Mouse (Mus musculus) thymus, postnatal 36 days (tissue): Measurements from ENCODE around the gene Ddx55.
"Not testable (repeated sequence)": the region's sequence is repeated elsewhere in the genome, so short reads cannot be mapped to it uniquely, and the experiment has no call there.

Experiments used
- DNase-seq, 2 experiments: peaks; one replicate each; pipeline ENCODE4 v3.0.0; 2022; ENCODE audit warnings: mixed read lengths in 2 of 2

Ddx55 gene

DNA sequence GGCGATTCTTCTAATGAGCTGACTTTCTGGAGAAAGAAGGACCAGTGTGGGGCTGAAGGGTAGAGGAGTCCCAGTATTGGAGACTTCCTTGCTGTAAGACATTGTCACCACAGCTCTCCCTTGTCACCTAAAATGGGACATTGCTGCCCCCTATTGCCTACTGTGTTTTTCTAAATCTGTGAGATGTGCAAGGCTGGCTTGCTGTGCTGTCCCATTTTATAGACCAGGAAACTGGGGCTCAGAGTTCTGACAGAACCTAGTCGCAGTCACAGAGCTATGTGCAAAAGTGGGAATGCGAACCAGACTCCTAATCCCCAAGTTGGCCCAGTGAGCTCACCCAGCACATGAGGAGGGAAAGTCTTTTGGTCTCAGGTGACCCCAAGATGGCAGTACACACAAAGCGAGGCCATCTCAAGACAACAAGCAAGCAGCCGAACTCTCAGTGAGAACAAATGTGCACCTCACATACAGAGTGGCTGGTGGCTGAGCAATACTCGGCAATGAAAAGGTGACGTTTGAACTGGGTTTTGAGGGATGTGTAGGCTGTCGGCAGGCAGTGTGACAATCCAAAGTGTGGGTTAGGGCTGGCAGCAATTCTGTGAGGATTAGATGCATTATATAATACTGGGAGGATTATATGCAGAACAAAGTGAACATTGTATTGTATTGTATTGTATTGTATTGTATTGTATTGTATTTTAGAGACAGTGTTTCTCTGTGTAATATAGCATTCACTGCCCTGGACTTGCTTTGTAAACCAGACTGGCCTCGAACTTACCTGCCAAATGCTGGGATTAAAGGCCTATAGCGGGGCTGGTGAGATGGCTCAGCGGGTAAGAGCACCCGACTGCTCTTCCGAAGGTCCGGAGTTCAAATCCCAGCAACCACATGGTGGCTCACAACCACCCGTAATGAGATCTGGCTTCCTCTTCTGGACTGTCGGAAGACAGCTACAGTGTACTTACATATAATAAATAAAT is 13.6 kb upstream of the Ddx55 start:
- DNase-seq, result peak; percentile 54 to 55

GRCm38 (mm10) chr5:124539905-124540304 is 12.8 kb upstream of the Ddx55 start:
- no peak for DNase-seq

DNA sequence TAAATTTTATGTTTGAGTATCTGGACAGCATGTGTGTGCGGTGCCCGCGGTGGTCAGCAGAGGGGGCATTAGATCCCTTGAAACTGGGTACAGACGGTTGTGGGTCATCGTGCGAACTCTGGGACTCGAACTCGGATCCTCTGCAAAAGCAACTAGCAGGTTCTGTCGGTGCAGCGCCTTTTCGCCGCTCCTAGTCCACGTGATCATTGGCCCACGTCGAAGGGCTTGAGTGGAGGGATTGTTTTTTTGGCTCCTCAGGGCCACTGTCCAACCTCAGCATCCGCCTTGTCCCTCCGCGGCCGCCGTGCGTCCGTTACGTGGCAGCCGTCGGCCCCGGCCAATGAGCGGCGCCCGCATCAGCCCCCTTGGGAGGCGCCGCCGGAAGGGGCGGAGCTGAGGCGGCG is 12.3 kb upstream of the Ddx55 start, which contains the start of gene Tmed2:
Gene Tmed2, plus strand, starts transcription at position 313 of the 404 bp plus-strand sequence.
- peak; percentile 90 to 95 for DNase-seq

DNA sequence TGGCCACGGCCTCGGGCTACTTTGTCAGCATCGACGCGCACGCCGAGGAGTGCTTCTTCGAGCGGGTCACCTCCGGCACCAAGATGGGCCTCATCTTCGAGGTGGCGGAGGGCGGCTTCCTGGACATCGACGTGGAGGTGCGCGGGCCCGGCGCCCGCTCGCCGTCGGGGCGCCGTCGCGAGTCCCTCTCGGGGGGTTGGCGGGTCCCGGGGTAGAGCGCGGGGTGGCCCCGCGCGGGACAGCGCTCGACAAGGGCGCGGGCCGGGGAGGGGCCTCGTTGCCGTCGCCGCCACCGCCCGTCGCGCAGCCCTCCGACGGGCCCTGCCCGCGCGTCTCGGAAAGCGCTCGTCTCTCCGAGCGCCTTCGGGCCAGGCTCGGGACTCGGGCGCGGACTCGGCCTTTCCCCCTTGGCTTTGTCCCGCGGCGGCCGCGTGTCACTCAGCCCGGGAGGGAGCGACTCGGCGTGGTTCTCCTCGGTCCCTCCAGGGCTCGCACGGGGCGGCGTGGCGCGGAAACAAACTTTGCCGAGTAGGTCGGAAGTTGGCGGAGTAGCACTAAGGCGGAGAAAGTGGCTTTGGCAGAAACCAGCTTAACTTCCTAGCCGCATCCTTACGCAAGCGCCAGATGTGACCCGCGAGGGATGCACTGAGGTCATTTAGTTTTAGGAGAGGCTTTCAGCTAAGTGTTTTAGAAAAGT is 11.6 kb upstream of the Ddx55 start:
- DNase-seq, result peak; percentile 67 to 74

GRCm38 (mm10) chr5:124541602-124541973 is 11.1 kb upstream of the Ddx55 start:
- DNase-seq, result no peak

- not testable (repeated sequence) for DNase-seq
These were observed 1.9 kb upstream of the Ddx55 start for GRCm38 (mm10) chr5:124550737-124551136.

GRCm38 (mm10) chr5:124551349-124552093 is 1.1 kb upstream of the Ddx55 start:
- DNase-seq, result not testable (repeated sequence)

DNA sequence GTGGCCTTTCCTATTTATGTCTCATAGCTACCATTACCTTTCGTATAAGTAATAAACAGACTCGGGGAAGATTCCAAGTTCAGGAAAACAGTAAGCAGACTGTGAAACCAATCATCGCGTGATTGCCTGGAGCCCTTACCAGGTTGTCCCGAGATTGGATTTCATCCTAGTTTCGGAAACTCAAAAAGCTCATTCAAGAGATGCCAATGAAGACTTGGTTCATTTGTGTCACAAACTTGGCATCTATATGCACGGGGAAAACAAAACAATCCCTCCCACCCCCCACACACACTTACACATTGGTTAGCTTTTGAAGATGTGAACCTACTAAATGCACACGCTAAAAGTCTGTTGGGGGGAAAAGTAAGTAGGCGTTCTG is 581 bp upstream of the Ddx55 start:
- no peak for DNase-seq

DNA sequence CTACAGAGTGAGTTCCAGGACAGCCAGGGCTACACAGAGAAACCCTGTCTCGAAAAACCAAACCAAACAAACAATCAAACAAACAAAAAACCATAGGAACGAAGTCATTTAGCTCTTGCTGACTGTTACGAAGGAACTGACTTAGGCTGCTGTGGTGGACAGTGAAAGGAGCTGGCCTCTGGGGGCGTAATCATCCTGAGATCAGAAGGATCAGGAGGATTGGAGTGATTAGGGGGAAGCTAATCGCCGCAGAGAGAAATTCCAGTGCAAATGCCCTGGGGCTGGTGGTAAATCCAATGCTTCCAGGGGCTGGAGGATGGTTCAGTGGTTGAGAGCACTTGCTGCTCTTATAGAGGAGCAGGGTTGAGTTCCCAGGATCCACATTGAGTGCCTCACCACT is 943 bp downstream of the Ddx55 start:
- no peak for DNase-seq

GRCm38 (mm10) chr5:124555145-124555544 is 2.5 kb downstream of the Ddx55 start:
- DNase-seq, result peak in 1 of 2 experiments; percentile 14

DNA sequence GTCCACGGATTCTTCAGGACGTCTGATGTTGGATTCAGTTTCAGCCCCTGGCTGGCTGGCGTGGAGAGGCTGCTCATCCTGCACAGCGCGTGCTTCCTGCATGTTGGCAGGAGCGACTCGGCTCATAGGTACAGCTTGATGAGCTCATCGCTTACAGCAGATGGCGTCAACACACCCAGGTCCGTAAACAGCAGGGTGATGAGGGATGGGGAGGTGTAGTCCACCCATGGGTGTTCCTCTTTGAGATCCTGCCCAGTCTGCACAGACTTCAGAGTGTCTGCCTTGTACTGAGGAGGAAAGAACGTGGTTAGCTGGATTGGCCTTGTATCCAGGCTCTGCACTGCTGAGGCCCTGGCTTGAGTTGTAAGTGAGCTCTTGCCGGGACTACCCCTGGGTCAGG is 18.4 kb downstream of the Ddx55 start:
- DNase-seq, result no peak

GRCm38 (mm10) chr5:124575467-124575866 is 22.8 kb downstream of the Ddx55 start:
- DNase-seq, result no peak

GRCm38 (mm10) chr5:124578633-124579317 is 26.1 kb downstream of the Ddx55 start, which contains the start of the genes Eif2b1 and Gtf2h3:
Gene Eif2b1 (minus strand): TSS chr5:124579131.
Gene Gtf2h3 (plus strand): TSS chr5:124579140.
- DNase-seq, result peak; percentile 88 to 91

- DNase-seq, result no peak
These were observed 29.9 kb downstream of the Ddx55 start for GRCm38 (mm10) chr5:124582515-124582914.

DNA sequence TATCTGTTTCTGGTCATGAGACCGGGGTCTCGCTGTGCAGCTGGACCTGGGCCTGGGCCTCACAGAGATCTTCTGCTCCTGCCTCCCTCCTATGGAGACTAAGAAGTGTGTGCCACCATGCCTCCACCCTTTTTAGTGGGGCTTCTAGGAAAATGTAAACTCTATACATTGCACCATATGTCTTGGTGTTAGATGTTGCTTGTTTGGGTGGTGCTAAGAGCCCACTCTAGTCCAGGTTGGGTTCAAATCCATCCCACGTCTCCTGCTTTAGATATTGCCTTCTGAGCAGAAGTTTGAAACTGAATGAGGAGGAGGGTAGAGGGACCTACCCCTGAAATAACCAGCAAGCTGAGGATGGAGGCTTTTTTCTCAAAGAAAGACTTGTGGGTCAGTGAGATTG is 40.1 kb downstream of the Ddx55 start:
- no peak for DNase-seq

DNA sequence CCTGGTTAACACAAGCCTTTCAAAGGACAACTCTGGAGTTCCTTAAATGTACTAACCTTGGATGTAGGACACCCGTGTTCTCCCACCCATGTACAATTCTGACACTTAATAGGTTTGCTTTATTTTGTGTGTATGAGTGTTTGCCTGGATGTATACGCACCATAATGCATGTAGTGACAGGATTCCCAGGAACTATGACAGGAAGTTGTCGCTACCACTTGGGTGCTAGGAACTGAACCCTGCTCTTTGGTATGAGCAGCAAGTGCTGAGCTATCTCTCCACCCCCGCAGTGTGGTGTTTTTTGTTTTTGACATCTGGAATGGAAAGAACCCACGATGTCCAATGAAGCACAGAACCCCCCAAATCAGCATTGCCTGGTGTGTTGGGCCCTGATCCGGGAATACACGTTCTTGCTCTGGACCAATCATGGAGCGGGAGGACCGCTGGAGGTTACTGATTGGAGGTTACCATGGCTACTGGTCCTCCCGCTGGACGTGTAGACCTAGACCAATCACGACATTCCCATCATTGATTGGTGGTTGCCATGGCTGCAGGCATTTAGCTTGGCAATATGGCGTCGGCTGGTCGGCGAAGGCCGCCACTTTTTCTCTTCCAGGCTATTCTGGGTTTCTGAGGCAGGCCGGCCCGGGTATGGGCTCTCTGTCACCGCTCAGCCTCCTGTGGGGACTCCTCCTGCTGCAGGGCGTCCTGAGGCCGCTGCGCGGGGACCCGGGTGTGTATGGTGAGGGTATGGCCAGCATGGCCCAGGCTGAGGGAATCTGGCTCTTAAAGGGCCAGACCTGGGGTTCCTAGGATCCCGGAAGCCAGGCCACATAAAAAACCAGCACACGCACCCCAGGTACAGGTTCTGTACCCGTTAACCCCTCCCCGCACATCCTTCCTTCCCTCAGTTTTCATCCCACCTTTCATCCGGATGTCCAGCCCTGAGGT is 45.8 kb downstream of the Ddx55 start:
- peak; percentile 26 to 48 for DNase-seq

DNA sequence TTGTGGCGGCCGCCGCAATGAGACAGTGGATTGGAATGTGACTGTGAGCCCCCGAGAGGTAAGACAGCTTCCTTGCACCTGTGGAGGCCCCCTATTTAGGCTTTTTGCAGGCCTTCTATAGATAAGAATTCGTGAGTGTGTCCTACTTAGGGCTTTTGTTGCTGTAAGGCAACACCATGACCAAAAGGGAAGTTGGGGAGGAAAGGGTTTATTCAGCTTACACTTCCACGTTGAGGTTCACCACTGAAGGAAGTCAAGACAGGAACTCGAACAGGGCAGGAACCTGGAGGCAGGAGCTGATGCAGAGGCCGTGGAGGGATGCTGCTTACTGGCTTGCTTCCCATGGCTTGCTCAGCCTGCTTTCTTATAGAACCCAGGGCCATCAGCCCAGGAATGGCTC is 47.1 kb downstream of the Ddx55 start:
- not testable (repeated sequence) for DNase-seq

GRCm38 (mm10) chr5:124602349-124602748 is 49.7 kb downstream of the Ddx55 start:
- peak; percentile 64 to 75 for DNase-seq

- DNase-seq, result no peak
These were observed 51.6 kb downstream of the Ddx55 start for GRCm38 (mm10) chr5:124604296-124604695.

DNA sequence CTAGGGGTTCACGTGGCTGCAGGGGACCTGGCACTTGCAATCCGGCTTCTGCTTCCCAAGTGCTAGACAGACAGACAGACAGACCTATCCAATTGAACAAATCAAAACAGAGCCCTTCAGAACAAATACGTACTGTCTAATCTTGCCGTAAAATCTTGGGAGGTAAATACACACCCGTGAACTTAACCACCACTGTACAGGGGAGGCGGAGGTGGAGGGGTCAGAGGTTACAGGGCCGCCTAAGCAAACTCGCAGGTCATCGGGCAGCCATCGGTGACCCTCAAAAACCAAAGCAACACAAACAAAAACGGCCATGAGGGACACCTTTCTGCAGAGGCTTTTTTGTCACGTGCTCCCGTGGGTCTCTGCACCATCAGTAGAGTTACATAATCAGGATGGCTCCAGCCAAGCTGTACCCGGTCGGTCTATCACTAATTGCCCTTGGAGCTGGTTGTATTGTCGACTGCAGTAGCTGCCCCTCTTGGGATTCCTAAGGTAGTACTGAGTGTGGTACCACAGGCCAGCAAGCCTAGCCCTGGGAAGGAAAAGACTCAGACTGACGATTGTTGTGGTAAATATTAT is 52.5 kb downstream of the Ddx55 start:
- DNase-seq, result no peak

GRCm38 (mm10) chr5:124610965-124611364 is 58.3 kb downstream of the Ddx55 start:
- DNase-seq, result peak; percentile 59 to 62
